Mouse (Mus musculus) myocyte (in vitro differentiated cells): Measurements from ENCODE around the gene Csde1.

Experiments
- CEBPB ChIP-seq: IDR thresholded peaks from 2 replicates; pipeline ENCODE4 v1.6.1; 2011; ENCODE audit warnings: mild to moderate bottlenecking, moderate library complexity; ENCODE audit not compliant: poor library complexity, insufficient read depth, severe bottlenecking
- E2F4 ChIP-seq: IDR thresholded peaks from one replicate; pipeline ENCODE4 v1.6.1; 2011; ENCODE audit warnings: mild to moderate bottlenecking, control low read depth, moderate library complexity; ENCODE audit not compliant: insufficient read depth
- MAX ChIP-seq: IDR thresholded peaks from one replicate; pipeline ENCODE4 v1.6.1; 2011; ENCODE audit warnings: low read depth, mild to moderate bottlenecking, control low read depth
- MYOD1 ChIP-seq, 3 experiments: IDR thresholded peaks; one replicate each; pipeline ENCODE4 v1.6.1; 2011; ENCODE audit warnings: control low read depth in 2 of 3, low read depth in 2 of 3, mild to moderate bottlenecking in 2 of 3, moderate library complexity in 1 of 3; ENCODE audit not compliant: insufficient read length in 2 of 3, control insufficient read depth in 1 of 3
- MYOG ChIP-seq, 3 experiments: IDR thresholded peaks; one replicate each; pipeline ENCODE4 v1.6.1; 2011; ENCODE audit warnings: control low read depth in 2 of 3, low read depth in 2 of 3, mild to moderate bottlenecking in 2 of 3; ENCODE audit not compliant: insufficient read length in 2 of 3, control insufficient read depth in 1 of 3, insufficient read depth in 1 of 3
- POLR2A ChIP-seq: IDR thresholded peaks from one replicate; pipeline ENCODE4 v1.6.1; 2011; ENCODE audit warnings: low read depth, mild to moderate bottlenecking, control low read depth, moderate library complexity; ENCODE audit not compliant: insufficient read length
- POLR2AphosphoS2 ChIP-seq: IDR thresholded peaks from one replicate; pipeline ENCODE4 v1.6.1; 2011; ENCODE audit warnings: low read depth, control low read depth; ENCODE audit not compliant: insufficient read length
- REST ChIP-seq: IDR thresholded peaks from one replicate; pipeline ENCODE4 v1.6.1; 2011; ENCODE audit warnings: mild to moderate bottlenecking, control low read depth, moderate library complexity; ENCODE audit not compliant: insufficient read depth, insufficient read length
- SRF ChIP-seq: IDR thresholded peaks from one replicate; pipeline ENCODE4 v1.6.1; 2011; ENCODE audit warnings: low read depth; ENCODE audit not compliant: control insufficient read depth, insufficient read length
- TCF12 ChIP-seq: IDR thresholded peaks from one replicate; pipeline ENCODE4 v1.6.1; 2011; ENCODE audit warnings: mild to moderate bottlenecking, control low read depth; ENCODE audit not compliant: poor library complexity, insufficient read depth, severe bottlenecking
- TCF3 ChIP-seq: IDR thresholded peaks from one replicate; pipeline ENCODE4 v1.6.1; 2011; ENCODE audit warnings: low read depth, control low read depth; ENCODE audit not compliant: insufficient read length
- USF1 ChIP-seq: IDR thresholded peaks from one replicate; pipeline ENCODE4 v1.6.1; 2011; ENCODE audit warnings: low read depth, mild to moderate bottlenecking, control low read depth, moderate library complexity

DNA sequence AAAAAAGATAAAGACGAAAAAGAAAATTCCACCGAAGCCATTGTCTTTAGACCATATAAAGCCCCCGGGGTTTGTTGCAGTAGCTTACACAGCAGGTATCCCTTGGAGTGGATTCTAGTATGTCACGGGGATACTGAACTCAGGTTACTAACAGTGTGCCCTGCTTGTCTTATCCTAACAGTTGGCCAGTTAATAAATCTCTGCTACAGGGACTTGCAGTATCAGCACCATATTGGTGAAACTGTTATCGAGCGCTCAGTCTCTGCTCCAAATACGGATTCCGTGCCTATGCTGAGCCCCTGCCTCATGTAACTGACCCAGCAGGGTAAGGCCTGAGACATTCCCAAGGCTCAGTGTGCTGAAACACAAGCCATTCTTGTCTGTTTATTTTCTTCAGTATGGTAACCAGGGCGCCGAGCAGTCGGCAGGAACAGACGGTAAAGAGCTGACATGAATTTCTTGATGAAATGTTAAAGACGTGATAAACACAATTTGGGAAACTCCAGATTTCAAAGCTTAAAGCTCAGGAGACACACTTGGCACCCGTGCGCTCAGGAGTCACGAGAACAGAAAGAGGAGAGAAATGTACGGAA lies 61.7 kb downstream of the Csde1 start:
- TF ChIP-seq MAX, result no peak
- no peak for TF ChIP-seq E2F4
- no peak for TF ChIP-seq TCF12
- no peak for TF ChIP-seq TCF3
- TF ChIP-seq REST, result no peak
- TF ChIP-seq POLR2A, result no peak
- no peak for TF ChIP-seq MYOD1 (IDR thresholded peaks at IDR 0.05; ENCODE audit: control insufficient read depth in 1 of 3, insufficient read length in 2 of 3, low read depth in 2 of 3)
- TF ChIP-seq POLR2AphosphoS2, result no peak
- TF ChIP-seq USF1, result no peak
- no peak for TF ChIP-seq CEBPB
- TF ChIP-seq MYOG (IDR thresholded peaks at IDR 0.05; ENCODE audit: control insufficient read depth in 1 of 3, insufficient read depth in 1 of 3, insufficient read length in 2 of 3, low read depth in 2 of 3), result no peak
- TF ChIP-seq SRF, result no peak
